Mouse (Mus musculus) liver, postnatal 0 days (tissue): ENCODE measurements around the gene Rpl3l. TPM values are rescaled to one million over a fixed set of nuclear protein-coding genes. Genes with fewer than 3 reads are reported as not detected.
A peak's percentile ranks its signal among the peaks of the same experiment; 100 is the strongest.

ENCODE experiments used
- ATAC-seq: fragments of 200-750 bp; cut with Nextera tagmentation; 2 replicates; pipeline ENCODE4 v1.8.0; 2017; ENCODE audit warnings: mild to moderate bottlenecking, moderate library complexity
- DNase-seq: peaks from one replicate; pipeline ENCODE4 v3.0.0-alpha.2; 2016
- H3K27ac ChIP-seq: fragments of 300-500 bp; sonication (generic); 2 replicates; pipeline ENCODE4 v1.5.1; 2014; ENCODE audit warnings: antibody characterized with exemption, moderate library complexity, mild to moderate bottlenecking, low read depth
- H3K27me3 ChIP-seq: fragments of 300-500 bp; sonication (generic); 2 replicates; pipeline ENCODE4 v1.6.1; 2014; ENCODE audit warnings: low read length, control low read depth, mixed read lengths; ENCODE audit not compliant: insufficient read depth
- H3K36me3 ChIP-seq: fragments of 300-500 bp; sonication (generic); replicated peaks from 2 replicates; pipeline ENCODE4 v1.6.1; 2014; ENCODE audit warnings: mild to moderate bottlenecking, control low read depth, low read length, moderate library complexity, mixed read lengths; ENCODE audit not compliant: insufficient read depth
- H3K4me1 ChIP-seq: fragments of 300-500 bp; sonication (generic); 2 replicates; pipeline ENCODE4 v1.6.1; 2014; ENCODE audit warnings: antibody characterized with exemption, mild to moderate bottlenecking, control low read depth; ENCODE audit not compliant: insufficient read depth
- H3K4me2 ChIP-seq: fragments of 300-500 bp; sonication (generic); 2 replicates; pipeline ENCODE4 v1.6.1; 2014; ENCODE audit warnings: low read depth, mild to moderate bottlenecking, low read length, moderate library complexity, mixed read lengths
- H3K4me3 ChIP-seq: fragments of 300-500 bp; sonication (generic); 2 replicates; pipeline ENCODE4 v1.5.1; 2014; ENCODE audit warnings: low read depth, low read length
- H3K9ac ChIP-seq: fragments of 300-500 bp; sonication (generic); replicated peaks from 2 replicates; pipeline ENCODE4 v1.6.1; 2014; ENCODE audit warnings: mild to moderate bottlenecking, moderate library complexity
- H3K9me3 ChIP-seq: fragments of 300-500 bp; sonication (generic); 2 replicates; pipeline ENCODE4 v1.6.1; 2016; ENCODE audit warnings: mild to moderate bottlenecking, control low read depth, low read length, mixed read lengths
- CTCF ChIP-seq: sonication (generic); IDR thresholded peaks from 2 replicates; pipeline ENCODE4 v1.5.1; 2016; ENCODE audit warnings: antibody characterized with exemption, low read depth
- EP300 ChIP-seq: IDR thresholded peaks from 2 replicates; pipeline ENCODE4 v1.6.1; 2016; ENCODE audit warnings: antibody characterized with exemption, low read depth, mild to moderate bottlenecking
- WGBS: fragments of 180-500 bp; shearing (Covaris S2); extraction: QIAGEN DNeasy Blood & Tissue Kit; methylation state at CpG from one replicate; pipeline ENCODE4 v1.1.7; 2014; ENCODE audit not compliant: insufficient replicate concordance; 5-methylcytosine and 5-hydroxymethylcytosine counted together
- polyA plus RNA-seq: library from polyadenylated mRNA; unstranded; fragments of >200 nt; fragmentation: Nextera tagmentation; extraction: Ambion mirVana; gene quantifications from 2 replicates; pipeline ENCODE4 v1.2.1, GENCODE M21; 2015

Gene Rpl3l
- polyA plus RNA-seq, 1 experiment from 2014 or later, result 0.14 TPM

- ATAC-seq (peak; percentile 46), DNase-seq (peak; percentile 42)
- peaks cover 18% of the 10 kb centered on the region for H3K4me1 ChIP-seq
- peaks cover 22% of the 10 kb centered on the region for H3K36me3 ChIP-seq
- TF ChIP-seq CTCF, result no peak
- TF ChIP-seq EP300, result 0 out of 2 replicates have a peak, but pooled peaks have one; percentile 9
- peaks cover 8% of the 10 kb centered on the region for H3K27me3 ChIP-seq
- peak overlapping the region; percentile 93 for H3K4me3 ChIP-seq
- H3K9ac ChIP-seq, result peak overlapping the region; percentile 87
- H3K9me3 ChIP-seq, result no peaks in the 10 kb centered on the region
- WGBS, result 10% methylated on average over 43 of the region's 51 CpGs
- peak overlapping the region; percentile 92 for H3K27ac ChIP-seq
- H3K4me2 ChIP-seq, result peak overlapping the region; percentile 96
Measured at GRCm38 (mm10) chr17:24695326-24696010, 32.2 kb upstream of the Rpl3l start.

DNA sequence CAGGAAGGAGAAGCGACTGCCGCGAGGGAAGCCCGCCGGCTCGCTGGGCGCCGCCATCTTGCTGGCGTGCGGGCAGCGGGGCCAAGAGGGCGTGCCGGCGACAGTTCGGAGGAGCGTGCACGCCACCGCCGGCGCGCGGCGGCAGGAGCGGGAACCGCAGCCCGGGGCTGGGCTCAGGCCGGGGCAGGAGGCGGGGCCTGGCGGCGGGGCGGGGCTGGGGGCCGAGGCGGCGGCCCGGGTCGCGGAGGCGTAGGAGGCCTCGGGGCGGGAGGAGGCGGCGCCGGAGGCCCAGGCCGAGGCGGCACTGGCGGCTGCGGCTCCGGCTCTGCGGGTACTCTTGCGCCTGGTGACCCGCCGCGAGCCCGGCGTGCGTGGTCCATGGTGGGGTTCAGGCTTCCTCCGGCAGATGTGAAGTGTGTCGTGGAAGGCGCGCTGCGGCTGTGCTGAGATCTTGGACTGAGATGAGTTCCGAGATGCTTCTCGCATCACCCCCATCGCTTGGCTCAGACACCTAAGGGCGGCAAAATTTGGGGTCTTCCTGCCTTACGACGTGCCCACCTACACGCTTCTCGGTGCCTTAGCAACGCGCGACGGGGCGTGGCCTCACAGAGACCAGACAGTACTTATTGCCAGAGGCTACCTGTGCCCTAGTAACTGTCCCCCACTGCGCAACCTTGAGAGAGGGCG lies 31.5 kb upstream of the Rpl3l start, which contains the start of the genes Gfer and Noxo1:
Gene Gfer, minus strand, starts transcription at position 146 of the 687 bp plus-strand sequence.
Gene Noxo1, plus strand, starts transcription at position 224 of the 687 bp plus-strand sequence.
- WGBS, result 2% methylated on average over 55 of the region's 76 CpGs
- Histone ChIP-seq H3K27me3 (0 out of 2 replicates have a peak, but pooled peaks cover under 1% of the 10 kb centered on the region), H3K4me3 (peak within 1 kb of the TSS; percentile 93), H3K27ac (peak within 1 kb of the TSS; percentile 92), H3K36me3 (peaks cover 29% of the 10 kb centered on the region), H3K4me1 (peaks cover 18% of the 10 kb centered on the region), H3K9me3 (no peaks in the 10 kb centered on the region), H3K9ac (peak within 1 kb of the TSS; percentile 87), H3K4me2 (peak within 1 kb of the TSS; percentile 96)
- TF ChIP-seq EP300, result no peak
- TF ChIP-seq CTCF, result peak; percentile 35
- ATAC-seq, result peak; percentile 93
- DNase-seq, result peak; percentile 94

DNA sequence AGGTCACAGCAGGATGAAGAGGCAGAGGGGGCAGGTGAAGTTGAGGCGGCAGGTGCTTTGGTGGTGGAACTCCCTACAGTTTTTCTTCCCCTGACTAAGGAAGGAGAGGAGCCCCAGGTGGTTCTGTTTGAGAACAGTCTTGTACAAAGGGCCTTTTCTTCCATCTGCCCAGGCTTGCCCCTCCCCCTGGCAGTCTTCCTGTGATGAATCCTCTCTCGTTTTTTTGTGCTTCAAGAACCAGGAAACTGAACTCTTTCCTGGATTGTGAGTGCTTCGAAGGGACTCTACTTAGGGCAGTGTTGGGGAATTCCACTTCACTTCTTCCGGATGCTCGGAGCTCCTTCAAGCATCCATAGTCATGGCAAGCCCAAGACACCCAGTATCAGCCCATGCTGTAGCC lies 29.6 kb upstream of the Rpl3l start:
- H3K4me1 ChIP-seq, result peaks cover 18% of the 10 kb centered on the region
- no peak overlapping the region for H3K4me2 ChIP-seq
- ATAC-seq (no peak), DNase-seq (no peak)
- H3K27me3 ChIP-seq, result no peaks in the 10 kb centered on the region
- H3K9ac ChIP-seq, result no peak overlapping the region
- peaks cover 33% of the 10 kb centered on the region for H3K36me3 ChIP-seq
- H3K9me3 ChIP-seq, result no peaks in the 10 kb centered on the region
- no peak overlapping the region for H3K27ac ChIP-seq
- no peak for TF ChIP-seq EP300
- no peak for TF ChIP-seq CTCF
- WGBS, result 32% methylated on average over 5 of the region's 5 CpGs
- H3K4me3 ChIP-seq, result no peak overlapping the region

DNA sequence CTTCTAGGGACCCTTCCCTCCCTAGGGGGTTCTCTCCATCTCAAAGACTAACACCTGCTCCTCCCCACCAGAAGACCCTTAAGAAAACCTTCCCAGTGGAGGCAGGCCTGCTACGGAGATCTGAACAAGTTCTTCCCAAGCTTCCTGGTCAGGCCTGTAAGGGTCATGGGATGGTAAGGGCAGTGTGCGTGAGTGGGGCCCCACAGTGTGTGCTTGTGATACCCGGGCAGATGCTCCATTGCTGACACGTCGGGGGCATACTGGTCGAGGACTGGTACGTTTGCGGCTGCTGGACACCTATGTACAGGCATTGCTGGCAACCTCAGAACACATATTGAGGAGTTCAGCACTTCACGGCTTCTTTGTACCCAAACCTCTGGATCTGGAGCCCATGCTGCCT lies 28.9 kb upstream of the Rpl3l start:
- no peak overlapping the region for H3K27ac ChIP-seq
- DNase-seq, result no peak
- WGBS, result 71% methylated on average over 9 of the region's 9 CpGs
- ATAC-seq, result no peak
- H3K9ac ChIP-seq, result no peak overlapping the region
- TF ChIP-seq CTCF, result no peak
- TF ChIP-seq EP300, result no peak
- no peaks in the 10 kb centered on the region for H3K27me3 ChIP-seq
- H3K4me2 ChIP-seq, result no peak overlapping the region
- peaks cover 18% of the 10 kb centered on the region for H3K4me1 ChIP-seq
- peaks cover 30% of the 10 kb centered on the region for H3K36me3 ChIP-seq
- H3K9me3 ChIP-seq, result no peaks in the 10 kb centered on the region
- H3K4me3 ChIP-seq, result no peak overlapping the region

DNA sequence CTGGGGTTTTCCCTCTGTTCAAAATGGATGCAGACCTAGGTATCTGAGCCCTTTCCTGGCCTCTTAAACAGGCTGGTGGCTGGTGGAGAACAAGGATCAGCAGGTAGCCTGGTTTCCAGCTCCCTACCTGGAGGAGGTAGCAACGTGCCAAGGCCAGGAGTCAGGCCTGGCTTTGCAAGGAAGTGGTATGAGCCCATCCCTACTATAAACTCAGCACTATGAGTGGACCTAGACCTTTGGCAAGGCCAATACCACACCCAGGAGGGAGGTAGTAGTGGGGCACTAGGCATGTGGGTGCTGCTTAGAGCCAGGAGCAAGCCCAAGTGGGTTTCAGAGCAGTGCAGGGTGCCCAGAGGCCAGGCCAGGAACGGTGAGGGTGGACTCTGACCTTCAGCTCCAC lies 28.1 kb upstream of the Rpl3l start:
- H3K27me3 ChIP-seq, result no peaks in the 10 kb centered on the region
- no peak overlapping the region for H3K27ac ChIP-seq
- no peak overlapping the region for H3K4me3 ChIP-seq
- WGBS, result 86% methylated on average over 2 of the region's 2 CpGs
- peaks cover 18% of the 10 kb centered on the region for H3K4me1 ChIP-seq
- DNase-seq, result no peak
- H3K9ac ChIP-seq, result no peak overlapping the region
- no peak for ATAC-seq
- H3K9me3 ChIP-seq, result no peaks in the 10 kb centered on the region
- peaks cover 32% of the 10 kb centered on the region for H3K36me3 ChIP-seq
- TF ChIP-seq CTCF, result no peak
- no peak for TF ChIP-seq EP300
- no peak overlapping the region for H3K4me2 ChIP-seq

DNA sequence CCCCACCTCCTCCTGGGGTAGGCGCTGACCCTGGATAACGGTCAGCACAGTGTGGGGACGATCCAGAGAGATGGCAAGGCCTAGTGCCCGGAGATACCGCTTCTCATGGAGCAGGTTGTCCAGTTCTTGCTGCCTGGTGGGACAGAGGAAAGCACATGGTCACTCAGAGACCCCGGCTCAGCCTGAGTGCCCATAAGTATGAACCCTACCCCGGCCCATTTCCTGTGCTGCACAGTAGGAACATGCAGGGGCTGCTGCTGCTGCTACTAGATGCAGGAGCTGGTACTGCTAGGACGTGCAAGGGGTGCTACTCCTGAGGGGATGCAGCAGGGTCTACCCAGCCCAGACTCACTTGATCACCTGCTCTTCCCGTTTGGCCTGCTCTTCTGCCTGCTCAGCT lies 26.4 kb upstream of the Rpl3l start:
- no peak for ATAC-seq
- Histone ChIP-seq H3K4me2 (no peak overlapping the region), H3K27ac (no peak overlapping the region), H3K36me3 (peaks cover 39% of the 10 kb centered on the region), H3K9me3 (no peaks in the 10 kb centered on the region), H3K4me3 (no peak overlapping the region), H3K4me1 (peaks cover 13% of the 10 kb centered on the region), H3K9ac (no peak overlapping the region), H3K27me3 (no peaks in the 10 kb centered on the region)
- TF ChIP-seq CTCF (no peak), EP300 (no peak)
- WGBS, result 86% methylated on average over 9 of the region's 9 CpGs
- DNase-seq, result no peak
